Mouse (Mus musculus) hindbrain, embryonic 15.5 days (tissue): ENCODE results near the gene Tmem108. TPM values are rescaled to one million over a fixed set of nuclear protein-coding genes. Genes with fewer than 3 reads are reported as not detected.
A peak's percentile ranks its signal among the peaks of the same experiment; 100 is the strongest.

Source experiments
- ATAC-seq: fragments of 200-750 bp; cut with Nextera tagmentation; 2 replicates; pipeline ENCODE4 v1.8.0; 2017; ENCODE audit warnings: low read depth, moderate number of reproducible peaks, moderate TSS enrichment; ENCODE audit not compliant: low FRiP score
- H3K27ac ChIP-seq: fragments of 300-500 bp; sonication (generic); replicated peaks from 2 replicates; pipeline ENCODE4 v1.5.1; 2015; ENCODE audit warnings: mild to moderate bottlenecking, inconsistent platforms
- H3K27me3 ChIP-seq: fragments of 300-500 bp; sonication (generic); 2 replicates; pipeline ENCODE4 v1.6.1; 2015; ENCODE audit warnings: control low read depth, inconsistent platforms
- H3K36me3 ChIP-seq: fragments of 300-500 bp; sonication (generic); 2 replicates; pipeline ENCODE4 v1.6.1; 2015; ENCODE audit warnings: control low read depth, inconsistent platforms
- H3K4me1 ChIP-seq: fragments of 300-500 bp; sonication (generic); replicated peaks from 2 replicates; pipeline ENCODE4 v1.6.1; 2015; ENCODE audit warnings: control low read depth, inconsistent platforms
- H3K4me2 ChIP-seq: fragments of 300-500 bp; sonication (generic); 2 replicates; pipeline ENCODE4 v1.6.1; 2015; ENCODE audit warnings: moderate library complexity, mild to moderate bottlenecking, inconsistent platforms
- H3K4me3 ChIP-seq: fragments of 300-500 bp; sonication (generic); 2 replicates; pipeline ENCODE4 v1.5.1; 2015; ENCODE audit warnings: mild to moderate bottlenecking, inconsistent platforms
- H3K9ac ChIP-seq: fragments of 300-500 bp; sonication (generic); 2 replicates; pipeline ENCODE4 v1.6.1; 2015; ENCODE audit warnings: inconsistent platforms
- H3K9me3 ChIP-seq: fragments of 300-500 bp; sonication (generic); 2 replicates; pipeline ENCODE4 v1.6.1; 2016; ENCODE audit warnings: control low read depth, inconsistent platforms
- WGBS: fragments of 180-500 bp; shearing (Covaris S2); methylation state at CpG from one replicate; pipeline ENCODE4 v1.1.7; 2015; 5-methylcytosine and 5-hydroxymethylcytosine counted together
- polyA plus RNA-seq: library from polyadenylated mRNA; unstranded; fragments of >200 nt; fragmentation: Nextera tagmentation; extraction: Ambion mirVana; gene quantifications from 2 replicates; pipeline ENCODE4 v1.2.1, GENCODE M21; 2015

Gene Tmem108
- polyA plus RNA-seq, 1 experiment from 2014 or later = 30.2 TPM

DNA sequence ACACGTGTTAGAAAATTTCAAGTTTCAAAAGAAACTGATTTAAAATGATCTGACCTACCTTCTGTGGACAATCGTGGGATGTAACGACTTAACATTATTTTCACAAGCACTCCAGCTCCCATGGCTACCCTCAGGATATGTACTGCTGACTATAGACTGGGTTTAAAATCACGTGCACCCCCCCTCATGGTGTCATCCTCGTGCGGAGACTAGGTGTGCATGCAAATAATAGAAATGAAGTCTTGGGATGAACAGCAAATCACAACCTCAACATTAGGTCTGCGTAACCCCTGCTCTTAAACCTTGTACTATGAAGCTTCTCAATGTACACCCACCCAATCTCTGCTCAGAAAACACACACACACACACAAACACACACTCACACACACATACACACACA lies 3.4 kb downstream of the Tmem108 start:
- H3K4me3 ChIP-seq = no peak overlapping the region
- no peaks in the 10 kb centered on the region for H3K9me3 ChIP-seq
- H3K9ac ChIP-seq = no peak overlapping the region
- H3K36me3 ChIP-seq = no peaks in the 10 kb centered on the region
- peak overlapping the region; percentile 77; the same call in 1 of the 2 replicates for H3K4me2 ChIP-seq
- H3K27me3 ChIP-seq = no peaks in the 10 kb centered on the region; the same call in 1 of the 2 replicates
- 82% methylated on average over 7 of the region's 7 CpGs for WGBS
- peaks cover 22% of the 10 kb centered on the region for H3K4me1 ChIP-seq
- ATAC-seq = no peak
- H3K27ac ChIP-seq = no peak overlapping the region

DNA sequence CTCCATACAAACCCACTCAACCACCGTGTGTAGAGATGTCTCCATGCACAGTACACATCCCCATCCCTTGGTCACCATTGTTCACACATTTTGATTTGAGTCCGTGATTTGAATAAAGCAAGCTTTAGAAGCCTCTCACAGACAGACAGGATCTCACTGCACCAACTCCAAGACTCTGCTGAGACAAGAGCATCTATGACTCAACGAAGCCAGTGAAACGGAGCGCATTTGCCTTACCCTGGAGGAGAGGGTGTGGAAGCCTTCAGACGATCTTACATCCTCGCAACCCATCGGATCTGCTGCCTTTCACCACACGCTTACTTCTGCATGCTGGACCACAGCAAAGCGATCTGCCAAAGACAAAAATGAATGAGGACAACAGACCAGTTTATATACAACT lies 9.0 kb downstream of the Tmem108 start:
- Histone ChIP-seq H3K27me3 (no peaks in the 10 kb centered on the region), H3K4me1 (peaks cover 17% of the 10 kb centered on the region), H3K36me3 (no peaks in the 10 kb centered on the region), H3K9me3 (no peaks in the 10 kb centered on the region), H3K4me3 (no peak overlapping the region), H3K4me2 (no peak overlapping the region), H3K27ac (no peak overlapping the region), H3K9ac (no peak overlapping the region)
- ATAC-seq = no peak
- WGBS = 94% methylated on average over 10 of the region's 10 CpGs

DNA sequence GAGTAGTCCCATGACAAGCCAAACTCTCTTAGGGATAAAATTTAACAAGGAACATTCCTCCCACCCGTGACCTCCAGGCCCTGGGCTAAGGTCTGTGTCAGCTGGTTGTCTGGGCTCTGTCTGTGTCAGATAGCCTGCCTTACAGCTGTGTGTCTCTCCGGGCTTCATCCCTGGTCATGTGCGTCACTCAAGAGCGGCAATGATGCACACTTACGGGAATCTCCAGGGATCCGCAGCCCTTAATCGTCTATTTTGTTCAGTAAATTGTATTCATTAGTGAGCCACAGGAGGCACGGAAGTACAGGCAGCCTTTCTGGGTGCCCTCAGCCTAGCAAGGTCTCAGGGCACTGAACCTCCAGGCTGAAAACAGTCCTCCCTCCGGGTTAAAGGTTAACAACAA lies 10.1 kb downstream of the Tmem108 start:
- no peak for ATAC-seq
- no peak overlapping the region for H3K9ac ChIP-seq
- WGBS = 47% methylated on average over 9 of the region's 9 CpGs
- H3K9me3 ChIP-seq = no peaks in the 10 kb centered on the region
- H3K27me3 ChIP-seq = no peaks in the 10 kb centered on the region
- H3K27ac ChIP-seq = no peak overlapping the region
- H3K4me2 ChIP-seq = no peak overlapping the region
- H3K4me1 ChIP-seq = peaks cover 17% of the 10 kb centered on the region
- H3K36me3 ChIP-seq = no peaks in the 10 kb centered on the region
- no peak overlapping the region for H3K4me3 ChIP-seq

DNA sequence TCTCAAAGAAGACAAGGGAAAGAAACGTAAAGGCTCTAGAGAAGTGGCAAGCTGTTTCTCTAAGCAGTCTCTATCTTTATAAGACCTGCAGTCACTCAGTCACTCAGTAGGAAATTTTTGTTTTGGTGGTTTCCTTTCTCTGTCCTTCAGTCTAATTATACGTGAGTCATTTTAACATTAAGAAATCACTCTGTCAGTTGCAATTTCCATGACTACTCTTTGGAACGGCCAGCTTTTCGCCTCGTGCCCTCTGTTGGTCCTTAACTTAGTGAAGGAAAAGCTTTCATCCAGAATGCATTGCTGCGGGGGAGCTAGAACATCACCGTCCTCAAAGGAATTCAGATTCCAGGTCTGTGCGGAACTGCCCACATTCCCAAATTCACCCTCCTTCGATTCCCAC lies 11.1 kb downstream of the Tmem108 start:
- Histone ChIP-seq H3K9ac (no peak overlapping the region), H3K27ac (no peak overlapping the region), H3K4me3 (no peak overlapping the region), H3K4me1 (peaks cover 12% of the 10 kb centered on the region), H3K27me3 (no peaks in the 10 kb centered on the region), H3K9me3 (no peaks in the 10 kb centered on the region), H3K4me2 (no peak overlapping the region), H3K36me3 (no peaks in the 10 kb centered on the region)
- 83% methylated on average over 9 of the region's 9 CpGs for WGBS
- ATAC-seq = no peak

DNA sequence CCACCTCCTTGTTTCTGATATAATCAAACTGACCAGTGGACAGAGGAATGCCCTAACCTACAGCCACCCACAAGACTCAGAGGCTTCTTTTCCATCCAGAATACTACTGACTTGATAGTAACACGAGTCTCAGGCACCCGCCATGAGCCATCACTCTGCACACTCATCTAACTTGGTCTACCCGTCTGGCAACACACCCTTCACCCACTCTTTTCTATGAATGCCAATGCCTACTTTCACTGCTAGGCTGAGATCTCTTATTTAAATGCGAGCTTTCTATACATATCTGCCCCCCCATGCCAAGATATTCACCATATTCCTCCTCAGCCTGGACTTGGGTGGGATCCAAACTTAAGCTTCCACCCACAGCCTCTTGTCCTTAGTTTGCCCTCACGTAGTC lies 15.0 kb downstream of the Tmem108 start:
- no peak overlapping the region for H3K4me3 ChIP-seq
- H3K4me2 ChIP-seq = no peak overlapping the region
- no peak overlapping the region for H3K9ac ChIP-seq
- 96% methylated on average over 5 of the region's 5 CpGs for WGBS
- H3K27me3 ChIP-seq = no peaks in the 10 kb centered on the region
- no peaks in the 10 kb centered on the region for H3K9me3 ChIP-seq
- H3K27ac ChIP-seq = no peak overlapping the region
- H3K36me3 ChIP-seq = no peaks in the 10 kb centered on the region
- no peak for ATAC-seq
- H3K4me1 ChIP-seq = peaks cover 11% of the 10 kb centered on the region

DNA sequence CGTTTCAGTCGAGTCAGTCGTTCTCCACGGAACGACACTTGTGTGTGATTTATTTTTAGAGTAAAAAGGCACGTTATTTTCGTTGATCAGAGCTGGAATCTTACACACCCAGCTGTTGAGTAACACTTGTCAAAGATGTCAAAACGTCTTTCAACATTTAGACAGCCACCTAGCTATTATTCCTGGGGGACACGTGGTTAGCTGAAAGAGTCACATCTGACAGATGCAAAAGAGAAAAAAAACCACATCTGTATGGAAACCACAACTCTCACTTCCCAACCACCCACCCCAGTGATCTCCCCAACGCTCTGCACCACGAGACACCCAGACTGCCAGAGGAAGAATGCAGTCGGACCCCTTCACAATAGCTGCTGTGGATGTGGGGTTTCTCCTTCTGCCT lies 21.5 kb downstream of the Tmem108 start:
- Histone ChIP-seq H3K4me2 (no peak overlapping the region), H3K9ac (no peak overlapping the region), H3K4me3 (no peak overlapping the region), H3K27ac (no peak overlapping the region), H3K4me1 (peaks cover 12% of the 10 kb centered on the region; the same call in 1 of the 2 replicates), H3K9me3 (no peaks in the 10 kb centered on the region), H3K36me3 (no peaks in the 10 kb centered on the region), H3K27me3 (no peaks in the 10 kb centered on the region)
- 63% methylated on average over 12 of the region's 12 CpGs for WGBS
- no peak for ATAC-seq

DNA sequence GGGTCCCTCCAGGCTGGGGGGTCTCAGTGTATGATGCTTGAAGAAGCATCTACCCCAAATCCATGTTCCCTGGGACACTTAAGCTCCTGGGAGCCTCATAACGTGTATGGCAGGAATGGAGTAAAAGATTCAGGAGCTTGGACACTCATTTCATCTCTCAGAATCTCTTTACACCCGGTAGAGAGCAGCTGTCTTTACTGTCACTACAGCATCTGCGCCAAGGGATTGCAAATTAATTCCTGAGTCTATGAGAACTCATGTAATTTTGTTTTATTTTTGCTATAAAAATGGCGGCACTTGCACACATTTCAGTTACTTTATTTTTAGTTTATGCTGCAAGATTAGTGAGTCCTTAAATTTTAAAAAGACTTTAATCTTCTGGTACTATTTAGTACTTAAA lies 22.6 kb downstream of the Tmem108 start:
- no peak for ATAC-seq
- 75% methylated on average over 4 of the region's 4 CpGs for WGBS
- no peak overlapping the region for H3K27ac ChIP-seq

DNA sequence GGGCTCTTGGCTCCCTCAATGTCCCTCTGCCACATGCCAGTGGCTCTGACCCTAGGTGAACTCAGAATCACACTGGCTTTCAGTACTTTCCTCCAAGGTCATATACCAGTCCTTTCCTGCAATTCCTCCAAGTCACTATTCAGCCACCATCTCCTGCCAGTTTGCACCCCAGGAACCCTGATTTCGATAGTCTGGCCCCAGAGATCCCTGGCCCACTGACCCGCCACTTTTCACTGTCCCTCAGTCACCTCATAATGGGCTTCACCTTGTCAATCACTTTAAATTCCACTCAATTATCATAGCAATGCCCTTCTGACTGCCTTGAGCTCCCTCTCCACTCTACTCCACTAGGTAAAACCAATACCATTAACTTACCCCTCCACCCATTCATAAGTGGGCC lies 31.9 kb downstream of the Tmem108 start:
- no peak overlapping the region for H3K4me2 ChIP-seq
- 69% methylated on average over 2 of the region's 2 CpGs for WGBS
- ATAC-seq = no peak
- no peak overlapping the region for H3K9ac ChIP-seq
- H3K9me3 ChIP-seq = no peaks in the 10 kb centered on the region
- H3K27me3 ChIP-seq = no peaks in the 10 kb centered on the region
- H3K4me3 ChIP-seq = no peak overlapping the region
- no peaks in the 10 kb centered on the region for H3K36me3 ChIP-seq
- H3K4me1 ChIP-seq = no peaks in the 10 kb centered on the region
- H3K27ac ChIP-seq = no peak overlapping the region

More for the DNA sequence above, 22.6 kb downstream of the Tmem108 start:
- Histone ChIP-seq H3K4me2 (no peak overlapping the region), H3K4me3 (no peak overlapping the region), H3K4me1 (peaks cover 12% of the 10 kb centered on the region; the same call in 1 of the 2 replicates), H3K27me3 (no peaks in the 10 kb centered on the region), H3K36me3 (no peaks in the 10 kb centered on the region), H3K9me3 (no peaks in the 10 kb centered on the region), H3K9ac (no peak overlapping the region)

DNA sequence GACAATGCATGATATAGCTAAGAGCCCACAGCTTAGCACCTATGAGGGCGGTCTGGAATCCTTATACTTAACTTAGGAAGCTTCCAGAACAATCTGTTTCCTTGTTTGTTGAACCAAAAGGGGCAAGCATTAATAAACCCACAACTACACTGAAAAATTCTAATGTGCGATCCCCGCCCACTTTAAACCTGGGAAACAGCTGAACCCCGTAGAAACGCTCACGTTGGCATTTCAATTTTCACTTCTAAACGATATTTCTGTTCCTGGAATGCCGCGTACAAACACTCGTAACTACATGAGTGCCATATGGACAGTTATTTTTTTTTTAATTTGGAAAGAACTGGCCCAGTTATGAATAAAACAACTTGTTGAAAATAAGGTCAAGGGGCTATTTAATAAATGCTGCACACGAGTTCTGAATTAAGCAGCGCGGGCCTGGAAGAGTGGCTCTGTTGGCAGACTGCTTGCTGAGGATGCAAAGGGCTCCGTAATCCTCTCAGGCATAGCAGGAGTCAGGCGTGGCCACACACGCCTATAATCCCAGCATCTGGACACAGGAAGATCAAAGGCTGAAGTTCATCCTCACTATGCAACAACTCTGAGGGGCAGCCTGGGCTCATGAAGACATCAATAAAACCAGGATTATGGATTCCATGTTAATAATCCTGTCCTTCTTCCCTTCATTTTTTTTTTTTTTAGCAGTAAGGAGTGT lies 34.7 kb downstream of the Tmem108 start:
- no peaks in the 10 kb centered on the region for H3K4me1 ChIP-seq
- H3K27me3 ChIP-seq = no peaks in the 10 kb centered on the region
- no peaks in the 10 kb centered on the region for H3K9me3 ChIP-seq
- no peak overlapping the region for H3K9ac ChIP-seq
- no peak overlapping the region for H3K27ac ChIP-seq
- no peak overlapping the region for H3K4me2 ChIP-seq
- ATAC-seq = no peak
- WGBS = 83% methylated on average over 16 of the region's 16 CpGs
- H3K4me3 ChIP-seq = no peak overlapping the region
- H3K36me3 ChIP-seq = no peaks in the 10 kb centered on the region

DNA sequence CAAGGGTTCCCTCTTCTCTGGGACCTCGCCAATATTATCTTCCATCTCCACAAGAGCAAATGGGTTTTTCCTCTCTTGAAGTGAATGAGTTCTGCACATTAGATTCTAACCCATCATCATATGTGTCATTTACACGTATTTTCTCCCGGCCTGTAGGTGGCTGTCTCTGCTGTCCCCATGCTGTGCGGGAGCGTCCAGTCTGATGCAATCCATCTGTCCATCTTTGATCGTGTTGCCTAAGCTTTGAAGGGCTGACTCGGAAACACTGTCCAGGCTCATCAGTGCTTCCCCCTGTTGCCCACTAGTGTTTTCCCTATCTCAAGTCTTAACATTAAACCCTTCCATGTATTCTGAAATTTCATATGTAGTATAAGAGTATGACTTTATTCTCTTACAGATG lies 36.1 kb downstream of the Tmem108 start:
- H3K27me3 ChIP-seq = no peaks in the 10 kb centered on the region
- ATAC-seq = no peak
- H3K4me3 ChIP-seq = no peak overlapping the region
- H3K9ac ChIP-seq = no peak overlapping the region
- no peaks in the 10 kb centered on the region for H3K9me3 ChIP-seq
- no peak overlapping the region for H3K27ac ChIP-seq
- 86% methylated on average over 7 of the region's 7 CpGs for WGBS
- H3K4me2 ChIP-seq = no peak overlapping the region
- no peaks in the 10 kb centered on the region for H3K36me3 ChIP-seq
- H3K4me1 ChIP-seq = no peaks in the 10 kb centered on the region

DNA sequence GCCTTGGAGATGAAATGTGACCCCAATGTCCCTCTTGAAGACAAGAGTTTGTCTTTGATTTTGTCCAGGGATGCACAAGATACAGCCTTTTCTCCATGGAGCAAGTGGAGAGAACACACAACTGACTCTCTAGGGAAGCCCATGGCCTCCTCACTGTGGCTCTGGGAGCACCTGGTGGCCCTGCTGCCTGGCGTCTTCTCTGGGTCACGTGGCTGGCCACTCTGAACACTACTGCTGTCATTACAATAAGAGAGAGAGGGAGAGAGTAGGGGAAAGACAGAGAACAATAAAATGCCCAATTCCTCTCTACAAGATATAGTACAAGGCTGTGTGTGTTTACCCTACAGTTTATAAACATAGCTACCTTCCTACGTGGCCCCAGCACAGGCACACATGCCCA lies 40.2 kb downstream of the Tmem108 start:
- Histone ChIP-seq H3K4me2 (no peak overlapping the region), H3K4me3 (no peak overlapping the region), H3K27ac (no peak overlapping the region), H3K9me3 (no peaks in the 10 kb centered on the region), H3K27me3 (no peaks in the 10 kb centered on the region), H3K36me3 (no peaks in the 10 kb centered on the region), H3K4me1 (no peaks in the 10 kb centered on the region), H3K9ac (no peak overlapping the region)
- WGBS = 82% methylated on average over 3 of the region's 3 CpGs
- ATAC-seq = no peak

DNA sequence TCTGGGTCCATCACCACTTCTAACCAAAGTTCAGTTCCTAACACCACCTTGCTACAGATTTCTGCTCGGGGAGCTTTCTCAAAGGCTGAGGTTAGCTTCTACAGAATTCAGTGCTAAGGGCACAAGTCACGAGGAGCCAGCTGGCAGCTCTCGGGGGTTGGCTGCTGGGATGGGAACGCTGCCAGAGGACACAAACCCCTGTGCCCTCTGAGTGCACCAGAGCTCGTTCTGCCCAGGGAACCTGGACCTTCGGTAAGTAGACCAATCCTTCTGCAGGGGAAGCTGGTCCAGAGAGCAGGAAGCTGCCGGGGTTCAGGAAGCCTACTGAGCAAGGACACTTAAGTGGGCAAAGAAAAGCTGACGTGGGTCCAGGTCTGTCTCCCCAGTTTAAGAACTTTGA lies 40.6 kb downstream of the Tmem108 start:
- no peak overlapping the region for H3K4me3 ChIP-seq
- no peaks in the 10 kb centered on the region for H3K4me1 ChIP-seq
- no peak for ATAC-seq
- no peak overlapping the region for H3K4me2 ChIP-seq
- H3K9ac ChIP-seq = no peak overlapping the region
- 76% methylated on average over 8 of the region's 8 CpGs for WGBS
- no peaks in the 10 kb centered on the region for H3K36me3 ChIP-seq
- no peaks in the 10 kb centered on the region for H3K27me3 ChIP-seq
- H3K27ac ChIP-seq = no peak overlapping the region
- H3K9me3 ChIP-seq = no peaks in the 10 kb centered on the region

DNA sequence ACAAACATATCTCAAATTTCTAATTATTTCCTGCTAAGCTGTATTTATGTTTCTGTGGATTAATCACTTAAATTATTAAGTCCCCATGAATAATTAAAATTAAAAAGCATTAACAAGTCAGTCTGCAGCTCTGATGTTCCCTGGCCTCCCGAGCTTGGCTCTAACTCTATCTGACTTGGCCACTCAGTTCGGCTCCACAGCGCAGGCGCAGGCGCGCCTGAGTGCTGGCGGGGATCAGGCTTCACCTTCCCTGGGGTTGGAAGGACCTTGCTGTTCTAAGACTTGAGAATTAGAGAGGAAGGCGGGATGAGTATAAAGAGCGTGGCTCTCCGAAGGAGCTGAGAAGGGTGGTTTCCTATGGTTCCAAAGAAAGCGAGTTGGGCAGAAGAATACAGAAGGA lies 41.6 kb downstream of the Tmem108 start:
- no peak overlapping the region for H3K4me2 ChIP-seq
- no peaks in the 10 kb centered on the region for H3K36me3 ChIP-seq
- no peak overlapping the region for H3K9ac ChIP-seq
- H3K4me3 ChIP-seq = no peak overlapping the region
- ATAC-seq = no peak
- no peaks in the 10 kb centered on the region for H3K9me3 ChIP-seq
- no peak overlapping the region for H3K27ac ChIP-seq
- no peaks in the 10 kb centered on the region for H3K27me3 ChIP-seq
- no peaks in the 10 kb centered on the region for H3K4me1 ChIP-seq
- 91% methylated on average over 11 of the region's 11 CpGs for WGBS
